ENCODE assay signal across 9 mouse cellular contexts in the genomic region with DNA sequence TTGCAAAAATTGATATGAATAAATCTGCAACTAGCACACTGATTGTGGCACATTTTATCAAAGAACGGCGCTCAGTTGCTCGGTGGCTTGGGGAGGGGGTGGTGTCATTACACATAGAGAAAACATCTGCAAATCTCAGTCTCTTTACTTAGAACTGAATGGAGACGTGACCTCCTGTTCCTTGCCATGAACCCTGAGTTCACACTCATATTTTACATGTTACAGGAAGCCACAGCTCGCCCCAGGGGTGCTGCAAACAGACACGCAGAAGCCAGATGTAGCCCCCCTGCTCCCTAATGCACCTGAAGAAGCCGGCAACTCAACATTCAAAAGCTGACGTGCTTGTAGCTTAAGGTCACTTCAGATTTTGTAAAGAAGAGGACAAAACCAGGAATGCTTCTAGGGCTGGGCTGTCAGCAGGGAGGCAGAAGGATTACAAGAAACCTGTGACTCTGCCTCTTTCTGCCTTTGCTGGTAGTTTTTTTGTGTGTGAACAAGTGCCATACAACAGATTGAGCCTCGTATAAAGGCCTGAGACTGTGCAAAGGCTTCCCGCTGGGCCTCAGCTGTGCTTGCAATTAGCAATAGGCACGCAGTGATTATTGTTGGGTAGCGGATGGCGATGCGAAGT. TPM values are rescaled to one million over a fixed set of nuclear protein-coding genes. Genes with fewer than 3 reads are reported as not detected.
DNase-seq lines count a peak whose midpoint lies in the region; ATAC-seq and TF ChIP-seq lines count a peak whose summit lies in the region.
"Had no signal": no experiment of that assay in that cellular context is flagged by ENCODE, and none has a peak within 500 bp of the region (broad histone marks: within the 10 kb centered on the region; RNA-seq: fewer than 3 reads in every experiment).

No protein-coding gene starts in this region.

- no peak overlapping the region for H3K9ac ChIP-seq in hindbrain, embryonic 12.5 days
- H3K9ac ChIP-seq in midbrain, embryonic 16.5 days (ENCODE audit: low read depth, low read length) = no peak overlapping the region
- H3K9ac ChIP-seq in liver, postnatal 0 days (replicated peaks) = no peak overlapping the region
- H3K9ac ChIP-seq: lung, embryonic 14.5 days had no signal

- peak; percentile 27; the same call in 1 of the 2 replicates for ATAC-seq in hindbrain, embryonic 12.5 days (ENCODE audit: low FRiP score)
- peak; percentile 44; the same call in 1 of the 2 replicates for ATAC-seq in midbrain, embryonic 16.5 days
- ATAC-seq in liver, postnatal 0 days = no peak

- 2% methylated on average over 14 of the region's 14 CpGs for WGBS in hindbrain, embryonic 12.5 days
- WGBS in midbrain, embryonic 16.5 days = 13% methylated on average over 14 of the region's 14 CpGs
- 42% methylated on average over 14 of the region's 14 CpGs for whole genome bisulfite sequencing in liver, postnatal 0 days (ENCODE audit: insufficient replicate concordance)

- no peak overlapping the region for H3K4me3 ChIP-seq in hindbrain, embryonic 12.5 days
- H3K4me3 ChIP-seq in midbrain, embryonic 16.5 days (ENCODE audit: low read depth, low read length) = no peak overlapping the region
- no peak overlapping the region for H3K4me3 ChIP-seq in liver, postnatal 0 days (ENCODE audit: low read depth, low read length)

- no peak for TF ChIP-seq CTCF in liver, postnatal 0 days (IDR thresholded peaks at IDR 0.05; ENCODE audit: low read depth)

- no peak for TF ChIP-seq EP300 in liver, postnatal 0 days (IDR thresholded peaks at IDR 0.05; ENCODE audit: low read depth)

- no peaks in the 10 kb centered on the region for H3K9me3 ChIP-seq in hindbrain, embryonic 12.5 days (replicated peaks)
- no peaks in the 10 kb centered on the region for H3K9me3 ChIP-seq in midbrain, embryonic 16.5 days (replicated peaks; ENCODE audit: control insufficient read depth, low read length, poor library complexity, severe bottlenecking)
- no peaks in the 10 kb centered on the region for H3K9me3 ChIP-seq in liver, postnatal 0 days (ENCODE audit: low read length)

- peaks cover 29% of the 10 kb centered on the region for H3K4me1 ChIP-seq in hindbrain, embryonic 12.5 days
- H3K4me1 ChIP-seq in midbrain, embryonic 16.5 days (ENCODE audit: control insufficient read depth, insufficient read depth, low read length) = peaks cover 12% of the 10 kb centered on the region
- H3K4me1 ChIP-seq in liver, postnatal 0 days (ENCODE audit: insufficient read depth) = no peaks in the 10 kb centered on the region

- H3K27ac ChIP-seq in hindbrain, embryonic 12.5 days = no peak overlapping the region
- H3K27ac ChIP-seq in midbrain, embryonic 16.5 days (ENCODE audit: low read length) = no peak overlapping the region
- no peak overlapping the region for H3K27ac ChIP-seq in liver, postnatal 0 days (ENCODE audit: low read depth)

- H3K27me3 ChIP-seq in hindbrain, embryonic 12.5 days = peaks cover 92% of the 10 kb centered on the region
- H3K27me3 ChIP-seq in midbrain, embryonic 16.5 days (ENCODE audit: control insufficient read depth, insufficient read depth, low read depth, low read length) = peaks cover 52% of the 10 kb centered on the region
- H3K27me3 ChIP-seq in liver, postnatal 0 days (ENCODE audit: insufficient read depth, low read length) = no peaks in the 10 kb centered on the region

- H3K36me3 ChIP-seq in hindbrain, embryonic 12.5 days = no peaks in the 10 kb centered on the region
- H3K36me3 ChIP-seq in midbrain, embryonic 16.5 days (ENCODE audit: control insufficient read depth, insufficient read depth, low read length) = no peaks in the 10 kb centered on the region
- no peaks in the 10 kb centered on the region for H3K36me3 ChIP-seq in liver, postnatal 0 days (replicated peaks; ENCODE audit: insufficient read depth, low read length)

- no peak overlapping the region for H3K4me2 ChIP-seq in hindbrain, embryonic 12.5 days (replicated peaks)
- H3K4me2 ChIP-seq in midbrain, embryonic 16.5 days (ENCODE audit: low read length) = no peak overlapping the region
- H3K4me2 ChIP-seq in liver, postnatal 0 days (ENCODE audit: low read depth, low read length) = no peak overlapping the region
- H3K4me2 ChIP-seq: lung, embryonic 14.5 days had no signal

- DNase-seq in ZHBTc4 (ENCODE audit: low read depth, low spot score) = peak; percentile 69
- DNase-seq in embryo, embryonic 10.5 days (ENCODE audit: low spot score) = peak; percentile 79
- DNase-seq in right cerebral cortex, postnatal 4 days = no peak
- DNase-seq in layer of hippocampus, postnatal 25 days (ENCODE audit: extremely low spot score in 1 of 2, low spot score in 1 of 2) = no peak
- DNase-seq in gastrocnemius, adult 18-20 months (ENCODE audit: low spot score) = no peak
- no peak for DNase-seq in liver, postnatal 0 days
- DNase-seq: lung, embryonic 14.5 days had no signal

RNA-seq across cellular contexts. Expression of a gene that starts 40.9 kb away (rescaled TPM):
- polyA plus RNA-seq in hindbrain, embryonic 12.5 days (2016; fragmentation: Nextera tagmentation; extraction: Ambion mirVana) = 0.31 and 0.63 TPM in 2 replicates
- 2.4 and 2.8 TPM in 2 replicates for polyA plus RNA-seq in midbrain, embryonic 16.5 days (2015; fragmentation: Nextera tagmentation; extraction: Ambion mirVana)
- total RNA-seq in layer of hippocampus, postnatal 25 days (2021) = 10 to 100 TPM; 41.7 to 42.4 TPM
- total RNA-seq in gastrocnemius, adult 18-20 months (2021) = not detected
- not detected in 2 replicates for polyA plus RNA-seq in liver, postnatal 0 days (2015; fragmentation: Nextera tagmentation; extraction: Ambion mirVana)
- polyA plus RNA-seq: lung, embryonic 14.5 days had no signal

Comparison
In these comparisons a context has a peak if more than half of its experiments do, and no peak if none do; other contexts are left out.
1. DNase-seq: peak in ZHBTc4 (single experiment) and embryo, embryonic 10.5 days (single experiment); none in right cerebral cortex, postnatal 4 days (single experiment), layer of hippocampus, postnatal 25 days (0 of 2), gastrocnemius, adult 18-20 months (single experiment) and liver, postnatal 0 days (single experiment).